Mouse (Mus musculus) cerebellum, adult 11 months (tissue): ENCODE results near the gene Hfe2.

Experiments used
- DNase-seq: peaks from one replicate; pipeline ENCODE4 v3.0.0; 2022

Hfe2 gene

DNA sequence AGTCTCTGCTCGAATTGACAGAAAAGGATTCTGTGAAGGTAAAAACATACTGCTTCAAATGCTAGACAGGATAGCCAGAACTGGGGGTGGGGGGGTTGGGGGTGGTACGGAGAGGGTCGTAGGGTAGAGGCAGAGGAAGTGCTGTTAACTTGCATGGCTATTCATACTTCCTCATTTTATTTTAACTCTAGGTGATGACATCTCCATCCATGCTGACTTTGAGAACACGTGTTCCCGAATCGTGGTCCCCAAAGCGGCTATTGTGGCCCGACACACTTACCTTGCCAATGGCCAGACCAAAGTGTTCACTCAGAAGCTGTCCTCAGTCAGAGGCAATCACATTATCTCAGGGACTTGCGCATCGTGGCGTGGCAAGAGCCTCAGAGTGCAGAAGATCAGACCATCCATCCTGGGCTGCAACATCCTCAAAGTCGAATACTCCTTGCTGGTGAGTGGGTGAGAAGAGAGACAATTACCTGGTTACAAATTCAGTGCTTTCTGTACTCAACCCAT is 34.5 kb downstream of the Hfe2 start:
- DNase-seq = no peak

DNA sequence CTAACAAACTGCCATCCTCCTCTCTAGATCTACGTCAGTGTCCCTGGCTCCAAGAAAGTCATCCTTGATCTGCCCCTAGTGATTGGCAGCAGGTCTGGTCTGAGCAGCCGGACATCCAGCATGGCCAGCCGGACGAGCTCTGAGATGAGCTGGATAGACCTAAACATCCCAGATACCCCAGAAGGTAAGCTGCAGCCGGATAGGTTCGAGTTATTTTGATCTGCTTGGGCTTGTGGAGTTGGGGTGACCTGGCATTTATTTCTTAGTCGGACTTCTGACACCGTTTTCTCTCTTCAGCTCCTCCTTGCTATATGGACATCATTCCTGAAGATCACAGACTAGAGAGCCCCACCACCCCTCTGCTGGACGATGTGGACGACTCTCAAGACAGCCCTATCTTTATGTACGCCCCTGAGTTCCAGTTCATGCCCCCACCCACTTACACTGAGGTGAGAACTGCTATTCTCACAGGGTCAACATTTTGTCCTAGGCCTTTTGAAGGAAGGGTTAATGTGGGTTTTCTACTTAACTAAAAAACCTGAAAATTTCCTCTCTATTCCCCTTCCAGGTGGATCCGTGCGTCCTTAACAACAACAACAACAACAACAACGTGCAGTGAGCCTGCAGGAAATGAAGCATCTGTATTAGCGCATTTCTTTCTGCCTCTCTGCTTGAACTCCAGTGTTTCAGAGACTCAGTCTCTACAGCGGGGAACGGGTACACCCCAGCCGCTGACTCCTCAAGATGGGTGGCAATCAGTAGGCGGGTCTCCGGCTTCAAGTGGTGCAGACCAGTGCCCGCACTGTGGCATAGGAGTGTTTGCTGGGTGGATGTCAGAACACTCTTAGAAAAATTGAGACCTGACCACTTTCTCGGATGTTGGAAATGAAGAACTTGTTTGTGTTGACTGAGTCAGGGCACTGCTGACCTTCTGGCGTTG is 35.2 kb downstream of the Hfe2 start:
- no peak for DNase-seq

DNA sequence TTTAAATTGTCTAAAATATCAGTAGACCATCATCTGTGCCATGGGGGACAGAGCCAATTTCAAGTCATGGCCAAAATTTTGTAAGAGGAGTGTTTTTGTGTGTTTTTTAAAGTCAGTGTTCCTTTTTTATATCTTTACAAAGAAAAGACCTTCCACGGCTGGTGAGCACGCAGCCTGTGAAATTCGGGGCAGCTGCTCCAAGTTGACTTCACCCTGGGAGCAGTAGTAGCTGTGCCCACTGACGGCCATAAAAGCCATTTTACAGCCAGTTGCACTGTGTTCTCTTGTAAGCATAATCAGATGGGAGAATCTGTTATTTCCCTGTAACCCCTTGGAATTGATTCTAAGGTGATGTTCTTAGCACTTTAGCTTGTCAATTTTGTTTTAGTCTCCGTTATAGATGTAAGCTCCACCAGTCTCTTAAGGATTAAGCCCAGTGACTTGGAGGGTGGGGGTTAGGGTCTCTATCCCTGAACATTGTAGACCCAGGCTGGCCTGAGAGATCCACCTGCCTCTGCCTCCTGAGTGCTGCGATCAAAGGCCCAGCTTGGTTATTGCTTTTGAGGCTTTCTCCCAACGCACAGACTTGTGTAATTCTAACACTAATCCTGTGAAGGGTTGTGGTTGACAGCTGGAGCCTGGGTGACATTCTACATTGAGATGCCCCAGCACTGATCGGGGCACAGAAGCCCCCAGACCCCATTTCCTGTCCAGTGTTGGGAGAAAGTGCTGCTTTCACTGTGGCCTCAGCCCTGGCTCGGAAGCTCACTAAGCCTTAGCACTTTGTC is 36.1 kb downstream of the Hfe2 start:
- DNase-seq = no peak

GRCm38 (mm10) chr3:96561946-96562681 is 37.1 kb downstream of the Hfe2 start:
- no peak for DNase-seq

GRCm38 (mm10) chr3:96563267-96563666 is 38.3 kb downstream of the Hfe2 start:
- no peak for DNase-seq

DNA sequence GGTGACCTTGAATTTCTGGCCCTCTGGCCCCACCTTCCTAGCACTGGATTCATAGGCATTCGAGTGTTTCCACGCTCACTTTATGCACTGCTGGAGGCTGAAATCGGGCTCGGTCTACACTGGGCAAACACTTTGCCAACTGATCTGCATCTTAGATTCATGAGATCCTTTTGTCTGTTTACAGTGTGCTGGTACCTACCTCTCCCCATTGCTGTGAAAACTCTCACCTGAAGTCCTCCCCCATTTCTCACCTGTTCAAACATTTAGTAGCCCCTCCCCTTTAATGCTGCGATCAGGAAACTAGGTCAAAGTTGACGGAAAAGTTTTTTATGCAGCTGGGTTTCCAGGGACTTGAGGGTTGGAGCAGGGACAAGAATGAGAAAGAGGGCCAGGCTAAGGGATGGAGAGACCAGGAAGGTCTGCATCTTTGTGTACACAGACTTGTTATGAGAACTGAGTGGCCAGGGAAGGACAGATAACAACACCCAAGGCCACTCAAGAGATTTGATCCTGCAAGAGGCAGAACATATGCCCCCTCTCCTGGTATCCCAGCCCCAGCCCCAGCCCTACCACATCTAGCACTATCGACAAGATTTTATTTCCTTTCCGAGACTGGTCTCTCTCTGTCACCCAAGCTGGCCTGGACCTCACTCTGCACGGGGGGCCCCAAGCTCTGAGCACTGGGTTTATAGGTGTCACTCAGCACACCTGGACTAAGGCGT is 39.1 kb downstream of the Hfe2 start:
- no peak for DNase-seq

- no peak for DNase-seq
Measured at GRCm38 (mm10) chr3:96564633-96565032, 39.7 kb downstream of the Hfe2 start.

DNA sequence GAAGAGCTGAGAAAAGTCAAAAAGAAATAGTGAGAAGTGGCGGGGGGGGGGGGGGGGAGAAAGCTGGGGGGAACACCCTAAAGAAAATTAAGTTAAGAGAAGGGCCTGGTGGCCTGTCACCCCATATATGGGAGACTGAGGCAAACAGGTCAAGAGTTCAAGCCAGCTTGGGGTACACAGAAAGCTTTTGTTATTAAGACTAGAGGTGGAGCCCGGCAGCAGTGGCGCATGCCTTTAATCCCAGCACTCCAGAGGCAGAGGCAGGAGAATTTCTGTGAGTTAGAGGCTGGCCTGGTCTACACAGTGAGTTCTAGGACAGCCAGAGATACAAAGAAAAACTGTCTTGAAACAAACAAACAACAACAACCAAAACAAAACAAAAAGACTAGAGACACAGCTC is 40.1 kb downstream of the Hfe2 start:
- DNase-seq = no peak

DNA sequence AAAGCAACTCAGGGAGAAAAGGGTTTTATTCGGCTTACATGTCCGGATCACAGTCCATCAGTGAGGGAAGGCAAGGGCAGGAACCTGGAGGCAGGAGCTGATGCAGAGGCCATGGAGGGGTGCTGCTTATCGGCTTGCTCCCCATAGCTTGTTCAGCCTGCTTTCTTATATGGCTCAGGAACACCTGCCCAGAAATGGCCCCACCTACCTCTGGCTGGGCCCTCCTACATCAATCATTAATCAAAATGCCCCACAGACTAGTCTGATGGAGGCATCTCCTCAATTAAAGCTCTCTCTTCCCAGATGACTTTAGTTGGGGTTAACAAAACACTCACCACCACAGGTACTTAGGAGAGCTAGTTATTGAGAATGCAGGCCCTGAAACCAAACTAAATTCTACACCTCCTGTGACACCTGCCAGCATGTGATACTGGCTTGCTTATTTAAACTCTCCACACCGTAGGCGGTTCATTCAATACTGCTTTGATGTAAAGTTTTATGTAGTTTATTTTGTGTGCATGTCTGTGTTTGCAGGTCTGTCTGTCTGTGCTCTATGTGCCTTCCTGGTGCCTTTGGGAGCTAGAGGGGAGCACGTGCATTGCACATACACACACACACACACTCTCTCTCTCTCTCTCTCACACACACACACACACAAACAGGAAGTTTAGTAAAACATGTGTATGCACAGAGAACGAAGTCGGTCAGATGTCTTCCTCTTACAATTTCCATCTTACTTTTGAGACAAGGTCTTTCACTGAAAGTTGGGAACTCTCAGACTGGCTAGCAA is 41.9 kb downstream of the Hfe2 start:
- no peak for DNase-seq

DNA sequence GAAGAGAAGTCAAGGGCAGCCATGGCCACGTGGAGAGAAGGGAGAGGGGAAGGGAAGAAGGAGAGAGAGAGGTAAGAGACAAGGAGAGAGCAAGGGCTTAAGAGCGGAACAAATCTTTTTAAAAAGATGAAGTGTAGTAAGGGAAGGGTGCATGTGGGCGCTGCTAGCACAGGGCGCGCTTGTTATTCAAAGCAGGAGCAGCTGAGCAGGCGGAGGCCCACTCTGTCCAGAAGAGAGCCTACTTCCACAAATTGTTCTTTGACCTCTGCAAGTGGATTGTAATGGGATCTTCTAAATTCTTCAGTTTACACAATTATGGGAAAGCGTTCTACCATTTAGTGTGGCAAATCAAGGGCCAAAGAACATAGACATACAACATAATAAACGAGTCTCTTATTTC is 43.6 kb downstream of the Hfe2 start:
- no peak for DNase-seq

DNA sequence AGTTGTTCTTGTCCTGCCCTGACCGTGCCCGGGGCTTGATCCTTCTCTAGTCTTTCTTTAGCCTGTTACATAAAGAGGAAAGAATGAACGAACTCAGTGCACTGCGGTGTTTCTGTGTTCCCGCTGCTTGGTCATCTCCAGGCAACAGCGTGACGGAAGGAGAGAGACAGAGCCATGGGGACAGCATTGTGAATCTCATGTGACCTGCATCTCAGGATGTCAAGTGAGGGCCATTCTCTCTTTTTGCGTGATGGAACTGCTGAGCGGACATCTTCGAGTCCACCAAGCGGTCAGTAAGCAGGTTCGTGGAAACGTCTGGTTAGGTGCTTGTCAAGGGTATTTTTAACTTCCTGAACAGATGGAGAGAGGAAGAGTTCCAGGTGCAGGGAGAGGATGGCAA is 44.5 kb downstream of the Hfe2 start:
- DNase-seq = no peak

DNA sequence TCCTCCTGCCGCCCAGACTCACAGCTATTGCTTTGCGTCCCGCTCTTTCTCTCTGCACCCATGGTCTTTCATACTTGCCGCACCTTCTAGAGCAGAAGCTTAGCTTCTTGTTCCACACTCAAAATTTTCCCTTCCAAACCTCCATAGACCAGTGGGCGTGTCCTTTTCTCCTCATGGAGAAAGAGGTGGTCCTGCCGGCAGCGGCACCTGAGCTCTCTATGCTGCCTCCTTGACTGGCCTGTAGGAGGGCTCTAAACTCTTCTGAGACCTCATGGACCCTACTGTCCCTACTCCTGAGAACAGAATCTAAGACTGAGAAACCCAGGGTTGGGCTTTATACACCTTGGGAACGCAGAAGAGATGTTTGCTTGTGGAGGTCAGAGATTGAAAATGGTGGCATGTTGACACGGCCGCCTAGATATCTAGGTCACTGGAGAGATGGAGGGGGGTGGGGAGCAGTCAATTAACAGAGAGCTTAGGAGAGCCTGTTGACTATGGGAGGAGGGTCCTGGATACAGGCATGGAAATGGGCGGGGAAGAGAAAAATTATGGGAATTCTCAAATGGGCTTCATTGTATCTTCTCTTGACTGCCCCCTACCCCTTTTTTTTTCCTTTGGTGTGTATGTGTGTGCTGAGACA is 45.1 kb downstream of the Hfe2 start:
- DNase-seq = no peak

GRCm38 (mm10) chr3:96570643-96571042 is 45.7 kb downstream of the Hfe2 start:
- no peak for DNase-seq

DNA sequence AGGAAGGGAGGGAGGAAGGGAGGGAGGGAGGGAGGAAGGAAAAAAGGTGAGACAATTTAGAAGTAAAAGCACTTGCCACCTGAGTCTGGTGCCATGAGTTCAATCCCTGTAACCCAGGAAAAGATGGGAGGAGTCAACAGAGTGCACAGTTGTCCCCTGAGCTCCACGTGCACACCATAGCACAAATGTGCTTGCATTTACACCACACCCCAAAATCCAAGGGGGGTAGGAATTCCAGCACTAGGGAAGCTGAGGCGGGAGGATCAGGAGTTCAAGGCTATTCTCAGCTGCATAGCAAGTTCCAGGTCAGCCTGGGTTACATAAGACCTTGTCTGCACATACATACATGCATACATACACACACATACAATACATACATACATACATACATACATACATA is 46.4 kb downstream of the Hfe2 start:
- no peak for DNase-seq

DNA sequence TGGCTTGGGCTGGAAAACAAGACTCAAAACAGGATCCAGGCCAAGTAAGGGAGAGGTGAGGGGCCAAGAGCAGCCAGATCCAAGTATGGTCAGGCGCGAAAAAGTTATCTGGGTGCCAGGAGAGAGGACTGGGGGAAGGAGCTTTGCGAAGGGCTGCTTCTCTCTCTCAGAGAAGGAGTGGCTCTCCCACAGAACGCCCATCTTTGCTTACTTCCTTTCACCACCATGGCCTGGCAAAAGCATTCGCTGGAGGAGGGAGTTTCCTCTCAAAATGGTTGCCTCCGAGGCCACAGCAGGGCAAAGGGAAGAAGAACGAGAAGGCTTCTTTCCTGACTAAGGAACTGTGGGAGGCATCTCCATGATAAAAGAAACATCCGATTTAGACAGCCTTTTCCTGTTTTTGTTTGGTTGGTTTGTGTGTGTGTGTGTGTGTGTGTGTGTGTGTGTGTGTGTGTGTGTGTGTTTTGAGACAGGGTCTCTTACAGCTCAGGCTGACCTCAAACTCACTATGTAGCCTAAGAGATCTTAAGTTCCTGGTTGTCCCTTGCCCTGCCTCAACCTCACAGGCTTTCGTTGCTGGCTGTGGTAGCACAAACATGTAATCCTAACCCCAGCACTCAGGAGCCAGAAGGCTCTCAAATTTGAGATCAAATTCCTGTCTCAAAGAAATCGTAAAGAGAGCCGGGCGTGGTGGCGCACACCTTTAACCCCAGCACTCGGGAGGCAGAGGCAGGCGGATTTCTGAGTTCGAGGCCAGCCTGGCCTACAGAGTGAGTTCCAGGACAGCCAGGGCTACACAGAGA is 47.1 kb downstream of the Hfe2 start:
- no peak for DNase-seq

- DNase-seq = no peak
Measured at GRCm38 (mm10) chr3:96573611-96574511, 48.9 kb downstream of the Hfe2 start.

DNA sequence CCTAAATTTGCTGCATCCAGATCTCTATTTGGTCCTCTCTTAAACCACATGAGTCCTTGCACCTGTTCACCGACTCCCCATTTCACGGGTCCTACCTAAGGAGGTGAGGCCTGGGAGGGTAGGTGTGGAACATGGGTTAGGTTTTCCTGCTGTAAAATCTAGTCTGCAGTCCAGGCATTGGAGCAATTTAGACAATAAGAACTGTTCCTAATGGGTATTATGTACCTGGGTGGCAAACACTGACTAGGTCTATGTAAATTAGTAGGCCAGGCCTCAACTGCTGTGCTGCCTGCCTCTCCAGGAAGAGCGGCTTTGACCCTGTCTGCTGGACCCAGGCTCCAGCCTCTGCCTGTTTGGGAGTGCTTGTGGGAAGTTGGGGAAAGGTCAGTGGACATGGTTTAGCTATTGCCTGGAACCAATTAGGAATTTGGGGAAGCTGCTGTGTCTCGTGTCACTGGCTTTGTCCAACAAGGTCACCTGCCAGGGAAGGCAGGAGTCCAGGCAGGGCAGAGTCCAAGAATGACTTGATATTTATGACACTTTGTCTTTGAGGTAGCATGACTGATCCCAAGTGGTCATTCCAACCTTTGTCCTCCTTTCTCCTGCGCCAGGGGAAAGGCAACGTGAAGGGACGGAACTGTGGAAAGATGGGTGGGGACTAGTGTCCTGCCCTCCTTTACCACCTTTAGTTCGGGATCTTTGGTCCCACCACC is 50.5 kb downstream of the Hfe2 start:
- DNase-seq = no peak

- no peak for DNase-seq
Measured at GRCm38 (mm10) chr3:96576005-96576658, 51.2 kb downstream of the Hfe2 start.
